Mouse (Mus musculus): Measurements from ENCODE around the gene Tapbpl. TPM values are rescaled to one million over a fixed set of nuclear protein-coding genes. Genes with fewer than 3 reads are reported as not detected.
A peak's percentile ranks its signal among the peaks of the same experiment; 100 is the strongest.

Gene Tapbpl
- polyA plus RNA-seq, 1 experiment from 2014 or later: 4.2 TPM

- Histone ChIP-seq H3K4me3 (no peak overlapping the region), H3K9me3 (no peaks in the 10 kb centered on the region), H3K4me2 (no peak overlapping the region), H3K27ac (replicated peaks) (no peak overlapping the region), H3K27me3 (replicated peaks) (no peaks in the 10 kb centered on the region), H3K9ac (no peak overlapping the region), H3K36me3 (peaks cover 26% of the 10 kb centered on the region), H3K4me1 (peaks cover 14% of the 10 kb centered on the region)
- no peak for ATAC-seq (ENCODE audit: extremely low read depth, insufficient number of reproducible peaks, low FRiP score, low TSS enrichment)
- 69% methylated on average over 3 of the region's 3 CpGs for WGBS
Observed at GRCm38 (mm10) chr6:125196301-125196700, 35.4 kb downstream of the Tapbpl start.

GRCm38 (mm10) chr6:125195541-125196075 lies 36.1 kb downstream of the Tapbpl start:
- no peak overlapping the region for H3K9ac ChIP-seq
- WGBS: 40% methylated on average over 1 of the region's 1 CpGs
- H3K4me3 ChIP-seq: no peak overlapping the region
- no peak overlapping the region for H3K27ac ChIP-seq (replicated peaks)
- peaks cover 14% of the 10 kb centered on the region for H3K4me1 ChIP-seq
- no peaks in the 10 kb centered on the region for H3K27me3 ChIP-seq (replicated peaks)
- ATAC-seq (ENCODE audit: extremely low read depth, insufficient number of reproducible peaks, low FRiP score, low TSS enrichment): no peak
- no peaks in the 10 kb centered on the region for H3K9me3 ChIP-seq
- peaks cover 26% of the 10 kb centered on the region for H3K36me3 ChIP-seq
- no peak overlapping the region for H3K4me2 ChIP-seq

GRCm38 (mm10) chr6:125193390-125193789 lies 38.3 kb downstream of the Tapbpl start:
- H3K27ac ChIP-seq (replicated peaks): 0 out of 2 replicates have a peak overlapping the region, but pooled peaks have one; percentile 32
- 51% methylated on average over 7 of the region's 7 CpGs for WGBS

GRCm38 (mm10) chr6:125192841-125193240 lies 38.8 kb downstream of the Tapbpl start:
- H3K27me3 ChIP-seq (replicated peaks): no peaks in the 10 kb centered on the region
- H3K9me3 ChIP-seq: no peaks in the 10 kb centered on the region
- peak overlapping the region; percentile 92 for H3K9ac ChIP-seq
- H3K36me3 ChIP-seq: peaks cover 45% of the 10 kb centered on the region
- H3K4me3 ChIP-seq: peak overlapping the region; percentile 75
- no peak for ATAC-seq (ENCODE audit: extremely low read depth, insufficient number of reproducible peaks, low FRiP score, low TSS enrichment)
- H3K4me2 ChIP-seq: peak overlapping the region; percentile 91
- peaks cover 26% of the 10 kb centered on the region for H3K4me1 ChIP-seq
- 38% methylated on average over 5 of the region's 5 CpGs for WGBS
- peak overlapping the region; percentile 100 for H3K27ac ChIP-seq (replicated peaks)

More at GRCm38 (mm10) chr6:125193390-125193789, 38.3 kb downstream of the Tapbpl start:
- Histone ChIP-seq H3K9me3 (no peaks in the 10 kb centered on the region), H3K27me3 (replicated peaks) (no peaks in the 10 kb centered on the region), H3K9ac (0 out of 2 replicates have a peak overlapping the region, but pooled peaks have one; percentile 3), H3K4me2 (peak overlapping the region; percentile 91), H3K36me3 (peaks cover 40% of the 10 kb centered on the region), H3K4me1 (peaks cover 26% of the 10 kb centered on the region), H3K4me3 (peak overlapping the region; percentile 75)
- ATAC-seq (ENCODE audit: extremely low read depth, insufficient number of reproducible peaks, low FRiP score, low TSS enrichment): no peak

- WGBS: under 1% methylated on average over 34 of the region's 34 CpGs
- H3K9me3 ChIP-seq: no peaks in the 10 kb centered on the region
- peaks cover 26% of the 10 kb centered on the region for H3K4me1 ChIP-seq
- no peaks in the 10 kb centered on the region for H3K27me3 ChIP-seq (replicated peaks)
- peaks cover 52% of the 10 kb centered on the region for H3K36me3 ChIP-seq
- H3K9ac ChIP-seq: peak overlapping the region; percentile 92
- peak overlapping the region; percentile 75 for H3K4me3 ChIP-seq
- peak overlapping the region; percentile 100 for H3K27ac ChIP-seq (replicated peaks)
- ATAC-seq (ENCODE audit: extremely low read depth, insufficient number of reproducible peaks, low FRiP score, low TSS enrichment): peak; percentile 83
- H3K4me2 ChIP-seq: peak overlapping the region; percentile 91
Observed at GRCm38 (mm10) chr6:125192016-125192714, 39.5 kb downstream of the Tapbpl start.

- H3K9me3 ChIP-seq: no peaks in the 10 kb centered on the region
- H3K27ac ChIP-seq (replicated peaks): peak within 1 kb of the TSS; percentile 100
- H3K27me3 ChIP-seq (replicated peaks): no peaks in the 10 kb centered on the region
- peaks cover 59% of the 10 kb centered on the region for H3K36me3 ChIP-seq
- under 1% methylated on average over 54 of the region's 54 CpGs for WGBS
- H3K4me1 ChIP-seq: peaks cover 26% of the 10 kb centered on the region
- ATAC-seq (ENCODE audit: extremely low read depth, insufficient number of reproducible peaks, low FRiP score, low TSS enrichment): peak; percentile 96
- H3K4me2 ChIP-seq: peak within 1 kb of the TSS; percentile 91
- H3K9ac ChIP-seq: peak within 1 kb of the TSS; percentile 92
- peak within 1 kb of the TSS; percentile 75 for H3K4me3 ChIP-seq
Observed at GRCm38 (mm10) chr6:125191332-125192015, 40.2 kb downstream of the Tapbpl start, which contains the start of the genes Ncapd2 and Mrpl51. Gene Ncapd2 (minus strand): TSS chr6:125191701. Gene Mrpl51 (plus strand): TSS chr6:125191801.

- peaks cover 26% of the 10 kb centered on the region for H3K4me1 ChIP-seq
- H3K9ac ChIP-seq: peak overlapping the region; percentile 92
- H3K36me3 ChIP-seq: peaks cover 65% of the 10 kb centered on the region
- peak overlapping the region; percentile 91 for H3K4me2 ChIP-seq
- peak overlapping the region; percentile 75 for H3K4me3 ChIP-seq
- no peaks in the 10 kb centered on the region for H3K27me3 ChIP-seq (replicated peaks)
- ATAC-seq (ENCODE audit: extremely low read depth, insufficient number of reproducible peaks, low FRiP score, low TSS enrichment): no peak
- peak overlapping the region; percentile 100 for H3K27ac ChIP-seq (replicated peaks)
- no peaks in the 10 kb centered on the region for H3K9me3 ChIP-seq
Observed at GRCm38 (mm10) chr6:125190816-125191215, 40.8 kb downstream of the Tapbpl start.

GRCm38 (mm10) chr6:125186203-125186602 lies 45.5 kb downstream of the Tapbpl start:
- Histone ChIP-seq H3K36me3 (peaks cover 85% of the 10 kb centered on the region), H3K27ac (replicated peaks) (no peak overlapping the region), H3K4me3 (no peak overlapping the region), H3K9me3 (no peaks in the 10 kb centered on the region), H3K9ac (no peak overlapping the region), H3K4me1 (peaks cover 12% of the 10 kb centered on the region), H3K4me2 (no peak overlapping the region), H3K27me3 (replicated peaks) (no peaks in the 10 kb centered on the region)
- no peak for ATAC-seq (ENCODE audit: extremely low read depth, insufficient number of reproducible peaks, low FRiP score, low TSS enrichment)
- 93% methylated on average over 10 of the region's 10 CpGs for WGBS

GRCm38 (mm10) chr6:125182133-125182532 lies 49.5 kb downstream of the Tapbpl start:
- Histone ChIP-seq H3K27ac (replicated peaks) (no peak overlapping the region), H3K36me3 (peaks cover 99% of the 10 kb centered on the region)

GRCm38 (mm10) chr6:125179601-125180000 lies 52.1 kb downstream of the Tapbpl start:
- WGBS: 95% methylated on average over 7 of the region's 7 CpGs
- H3K27ac ChIP-seq (replicated peaks): no peak overlapping the region
- no peak for ATAC-seq (ENCODE audit: extremely low read depth, insufficient number of reproducible peaks, low FRiP score, low TSS enrichment)

More at GRCm38 (mm10) chr6:125182133-125182532, 49.5 kb downstream of the Tapbpl start:
- 82% methylated on average over 5 of the region's 5 CpGs for WGBS
- Histone ChIP-seq H3K9ac (no peak overlapping the region), H3K4me1 (no peaks in the 10 kb centered on the region), H3K27me3 (replicated peaks) (no peaks in the 10 kb centered on the region), H3K9me3 (no peaks in the 10 kb centered on the region), H3K4me2 (no peak overlapping the region), H3K4me3 (no peak overlapping the region)
- no peak for ATAC-seq (ENCODE audit: extremely low read depth, insufficient number of reproducible peaks, low FRiP score, low TSS enrichment)

GRCm38 (mm10) chr6:125175469-125175868 lies 56.2 kb downstream of the Tapbpl start:
- peaks cover 100% of the 10 kb centered on the region for H3K36me3 ChIP-seq
- no peak overlapping the region for H3K4me3 ChIP-seq
- WGBS: 87% methylated on average over 5 of the region's 5 CpGs
- no peak overlapping the region for H3K9ac ChIP-seq
- H3K4me2 ChIP-seq: no peak overlapping the region
- no peak overlapping the region for H3K27ac ChIP-seq (replicated peaks)
- H3K4me1 ChIP-seq: peaks cover 5% of the 10 kb centered on the region; the same call in 1 of the 2 replicates
- ATAC-seq (ENCODE audit: extremely low read depth, insufficient number of reproducible peaks, low FRiP score, low TSS enrichment): no peak
- H3K9me3 ChIP-seq: no peaks in the 10 kb centered on the region
- no peaks in the 10 kb centered on the region for H3K27me3 ChIP-seq (replicated peaks)

More at GRCm38 (mm10) chr6:125179601-125180000, 52.1 kb downstream of the Tapbpl start:
- Histone ChIP-seq H3K4me1 (no peaks in the 10 kb centered on the region), H3K9ac (no peak overlapping the region), H3K9me3 (no peaks in the 10 kb centered on the region), H3K27me3 (replicated peaks) (no peaks in the 10 kb centered on the region), H3K4me3 (no peak overlapping the region), H3K36me3 (peaks cover 99% of the 10 kb centered on the region), H3K4me2 (no peak overlapping the region)

Data from heart, embryonic 13.5 days (tissue).